Mouse (Mus musculus): ENCODE results near the gene Dnajc17. TPM values are rescaled to one million over a fixed set of nuclear protein-coding genes. Genes with fewer than 3 reads are reported as not detected.

Dnajc17 gene
- polyA plus RNA-seq, 1 experiment from 2014 or later, result 24.4 TPM

DNA sequence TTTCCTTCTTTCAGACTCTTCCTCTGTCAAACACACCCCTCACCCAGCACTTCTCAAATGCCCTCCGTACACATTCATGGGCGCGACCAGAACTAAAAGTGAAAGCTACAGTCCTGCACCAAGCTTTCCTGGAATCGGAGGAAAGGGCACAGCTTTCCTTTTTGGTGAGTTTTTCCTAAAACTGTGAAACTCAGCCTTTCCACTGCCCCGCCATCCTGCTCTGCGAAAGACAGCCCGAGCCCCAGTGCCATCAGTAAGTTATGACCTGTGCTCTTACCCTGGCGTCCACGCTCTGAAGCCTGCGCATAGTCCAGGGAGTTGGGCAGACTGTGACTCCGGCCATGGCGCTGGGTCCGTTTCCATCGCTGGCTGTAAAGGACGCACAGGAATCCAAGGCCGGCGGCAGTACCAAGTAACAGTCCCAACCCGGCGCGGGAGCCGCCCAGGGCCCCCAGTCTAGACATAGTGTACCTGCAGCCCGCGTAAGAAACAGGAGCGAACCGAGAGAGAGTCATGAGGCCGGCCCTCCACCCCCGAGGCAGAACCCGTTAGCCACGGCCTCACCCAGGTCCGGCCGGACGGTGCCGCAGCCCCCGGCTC lies 52.4 kb downstream of the Dnajc17 start:
- peaks cover 23% of the 10 kb centered on the region for H3K4me1 ChIP-seq (replicated peaks)
- peak overlapping the region; percentile 72 for H3K27ac ChIP-seq (replicated peaks)
- H3K36me3 ChIP-seq, result peaks cover 30% of the 10 kb centered on the region
- no peaks in the 10 kb centered on the region for H3K9me3 ChIP-seq
- ATAC-seq (ENCODE audit: low read depth), result peak; percentile 72; the same call in 1 of the 2 replicates
- peak overlapping the region; percentile 92 for H3K9ac ChIP-seq
- H3K4me3 ChIP-seq, result peak overlapping the region; percentile 98
- peak overlapping the region; percentile 98 for H3K4me2 ChIP-seq
- H3K27me3 ChIP-seq, result no peaks in the 10 kb centered on the region
- WGBS, result 6% methylated on average over 34 of the region's 34 CpGs

GRCm38 (mm10) chr2:119155388-119155787 lies 53.2 kb downstream of the Dnajc17 start:
- peak overlapping the region; percentile 98 for H3K4me3 ChIP-seq
- peak overlapping the region; percentile 22; the same call in 1 of the 2 replicates for H3K9ac ChIP-seq
- ATAC-seq (ENCODE audit: low read depth), result no peak
- no peak overlapping the region for H3K27ac ChIP-seq (replicated peaks)
- H3K4me2 ChIP-seq, result peak overlapping the region; percentile 98
- H3K36me3 ChIP-seq, result peaks cover 38% of the 10 kb centered on the region
- H3K4me1 ChIP-seq (replicated peaks), result peaks cover 23% of the 10 kb centered on the region
- no peaks in the 10 kb centered on the region for H3K27me3 ChIP-seq
- WGBS, result 82% methylated on average over 9 of the region's 9 CpGs
- no peaks in the 10 kb centered on the region for H3K9me3 ChIP-seq

- H3K27me3 ChIP-seq, result no peaks in the 10 kb centered on the region
- H3K36me3 ChIP-seq, result peaks cover 45% of the 10 kb centered on the region
- H3K4me1 ChIP-seq (replicated peaks), result peaks cover 23% of the 10 kb centered on the region
- no peak overlapping the region for H3K9ac ChIP-seq
- H3K27ac ChIP-seq (replicated peaks), result no peak overlapping the region
- H3K4me2 ChIP-seq, result no peak overlapping the region
- no peaks in the 10 kb centered on the region for H3K9me3 ChIP-seq
- WGBS, result 82% methylated on average over 2 of the region's 2 CpGs
- ATAC-seq (ENCODE audit: low read depth), result no peak
- H3K4me3 ChIP-seq, result no peak overlapping the region
Observed at GRCm38 (mm10) chr2:119154683-119155082, 53.9 kb downstream of the Dnajc17 start.

GRCm38 (mm10) chr2:119152255-119152654 lies 56.3 kb downstream of the Dnajc17 start:
- H3K9me3 ChIP-seq, result no peaks in the 10 kb centered on the region
- 88% methylated on average over 6 of the region's 6 CpGs for WGBS
- H3K27me3 ChIP-seq, result no peaks in the 10 kb centered on the region
- H3K4me3 ChIP-seq, result no peak overlapping the region
- H3K4me2 ChIP-seq, result no peak overlapping the region
- H3K27ac ChIP-seq (replicated peaks), result no peak overlapping the region
- ATAC-seq (ENCODE audit: low read depth), result no peak
- no peak overlapping the region for H3K9ac ChIP-seq
- H3K36me3 ChIP-seq, result peaks cover 70% of the 10 kb centered on the region
- H3K4me1 ChIP-seq (replicated peaks), result peaks cover 19% of the 10 kb centered on the region

DNA sequence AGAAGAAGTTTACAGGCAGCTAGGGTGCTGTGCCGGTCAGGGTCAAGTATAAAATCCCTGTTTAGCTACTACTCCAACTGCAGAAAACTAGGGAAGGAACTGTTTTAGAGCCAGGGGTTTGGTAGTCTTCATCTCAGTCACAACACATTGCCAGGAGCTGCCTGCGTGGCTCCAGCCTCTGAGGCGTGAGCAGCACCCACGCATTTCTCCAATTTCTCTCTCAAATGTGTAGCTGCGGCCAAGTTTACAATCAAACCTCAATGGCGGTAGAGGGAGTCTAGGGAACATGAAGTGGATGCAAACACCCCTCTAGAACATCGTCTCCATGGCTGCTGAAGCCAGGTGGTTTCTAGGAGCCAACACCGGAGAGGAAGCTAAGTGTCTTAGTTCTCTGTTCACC lies 60.8 kb downstream of the Dnajc17 start:
- H3K27ac ChIP-seq (replicated peaks), result no peak overlapping the region
- no peak overlapping the region for H3K4me3 ChIP-seq
- no peak overlapping the region for H3K9ac ChIP-seq
- ATAC-seq (ENCODE audit: low read depth), result no peak
- 95% methylated on average over 8 of the region's 8 CpGs for WGBS
- no peaks in the 10 kb centered on the region for H3K9me3 ChIP-seq
- H3K27me3 ChIP-seq, result no peaks in the 10 kb centered on the region
- no peak overlapping the region for H3K4me2 ChIP-seq
- peaks cover 95% of the 10 kb centered on the region for H3K36me3 ChIP-seq
- H3K4me1 ChIP-seq (replicated peaks), result no peaks in the 10 kb centered on the region

DNA sequence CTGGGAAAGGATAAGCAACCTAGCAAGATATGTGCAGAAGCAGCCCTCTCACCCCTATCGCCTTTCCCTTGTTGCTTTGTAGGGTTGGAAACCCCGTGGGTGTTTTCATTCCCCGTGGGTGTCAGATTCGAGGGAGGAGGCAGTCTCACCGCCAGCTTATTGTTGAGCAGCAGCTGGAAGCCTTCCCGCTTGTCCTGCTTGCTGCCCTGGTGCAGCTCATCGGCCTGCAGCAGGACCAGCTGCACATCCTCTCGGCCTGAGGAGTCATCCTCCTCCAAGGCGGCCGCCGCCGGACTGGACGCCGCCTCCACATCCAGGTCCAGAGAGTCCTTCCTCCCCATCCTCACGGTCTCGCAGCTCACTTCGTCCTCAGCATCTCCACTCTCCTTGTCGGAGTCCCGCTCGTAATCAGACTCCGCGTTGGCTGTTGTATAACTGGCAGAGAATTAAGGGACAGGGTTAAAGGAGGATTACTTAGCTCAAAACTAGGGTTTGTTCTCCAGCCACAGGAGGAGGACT lies 61.4 kb downstream of the Dnajc17 start:
- WGBS, result 89% methylated on average over 22 of the region's 22 CpGs
- H3K27me3 ChIP-seq, result no peaks in the 10 kb centered on the region
- H3K36me3 ChIP-seq, result peaks cover 95% of the 10 kb centered on the region
- H3K9me3 ChIP-seq, result no peaks in the 10 kb centered on the region
- H3K4me3 ChIP-seq, result no peak overlapping the region
- H3K4me1 ChIP-seq (replicated peaks), result no peaks in the 10 kb centered on the region
- H3K9ac ChIP-seq, result no peak overlapping the region
- no peak overlapping the region for H3K4me2 ChIP-seq
- no peak overlapping the region for H3K27ac ChIP-seq (replicated peaks)
- ATAC-seq (ENCODE audit: low read depth), result no peak

DNA sequence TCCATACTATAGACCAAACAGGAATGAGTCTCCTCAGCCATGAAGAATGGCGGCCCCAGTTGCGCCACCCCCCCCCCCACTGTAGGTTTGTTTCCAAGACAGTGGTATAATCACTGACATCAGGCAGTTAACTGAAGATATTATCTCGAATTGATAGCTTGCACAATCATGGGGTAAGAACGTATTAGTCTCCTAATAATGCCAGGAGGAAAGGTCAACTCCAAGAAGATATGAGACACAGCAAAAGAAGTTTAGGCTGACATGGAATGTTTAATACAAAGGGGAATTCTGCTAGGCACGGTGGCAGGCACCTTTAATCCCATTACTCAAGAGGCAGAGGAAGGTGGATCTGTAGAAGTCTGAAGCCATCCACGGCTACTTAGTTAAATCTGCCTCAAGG lies 62.2 kb downstream of the Dnajc17 start:
- Histone ChIP-seq H3K9ac (no peak overlapping the region), H3K4me2 (no peak overlapping the region), H3K9me3 (no peaks in the 10 kb centered on the region), H3K4me3 (no peak overlapping the region), H3K36me3 (peaks cover 95% of the 10 kb centered on the region), H3K27ac (replicated peaks) (no peak overlapping the region), H3K4me1 (replicated peaks) (no peaks in the 10 kb centered on the region), H3K27me3 (no peaks in the 10 kb centered on the region)
- no peak for ATAC-seq (ENCODE audit: low read depth)
- 87% methylated on average over 6 of the region's 6 CpGs for WGBS

DNA sequence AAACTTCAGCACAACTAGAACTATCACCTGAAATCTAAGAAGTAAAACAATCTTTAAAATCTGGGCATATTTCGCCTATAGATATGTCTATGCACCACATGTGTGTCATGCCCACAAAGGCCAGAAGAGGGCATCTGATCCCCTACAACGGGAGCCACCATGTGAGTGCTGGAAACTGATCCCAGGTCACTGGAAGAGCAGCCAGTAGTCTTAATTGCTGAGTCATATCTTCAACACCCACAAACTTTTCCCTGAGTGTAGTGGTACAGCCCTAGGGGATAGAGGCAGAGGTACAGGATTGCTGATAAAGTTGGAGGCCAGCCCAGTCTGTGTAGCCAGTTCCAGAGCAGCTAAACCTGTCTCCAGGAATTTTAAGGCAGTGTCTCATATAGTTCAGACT lies 63.4 kb downstream of the Dnajc17 start:
- Histone ChIP-seq H3K27me3 (no peaks in the 10 kb centered on the region), H3K4me1 (replicated peaks) (no peaks in the 10 kb centered on the region), H3K36me3 (peaks cover 95% of the 10 kb centered on the region), H3K27ac (replicated peaks) (no peak overlapping the region), H3K9me3 (no peaks in the 10 kb centered on the region), H3K9ac (no peak overlapping the region), H3K4me2 (no peak overlapping the region), H3K4me3 (no peak overlapping the region)
- no peak for ATAC-seq (ENCODE audit: low read depth)
- 94% methylated on average over 2 of the region's 2 CpGs for WGBS

GRCm38 (mm10) chr2:119136346-119136898 lies 72.2 kb downstream of the Dnajc17 start:
- no peak overlapping the region for H3K4me2 ChIP-seq
- H3K27me3 ChIP-seq, result no peaks in the 10 kb centered on the region
- H3K4me3 ChIP-seq, result no peak overlapping the region
- no peaks in the 10 kb centered on the region for H3K9me3 ChIP-seq
- no peak overlapping the region for H3K27ac ChIP-seq (replicated peaks)
- 88% methylated on average over 5 of the region's 5 CpGs for WGBS
- no peak overlapping the region for H3K9ac ChIP-seq
- ATAC-seq (ENCODE audit: low read depth), result no peak
- peaks cover 67% of the 10 kb centered on the region for H3K36me3 ChIP-seq
- no peaks in the 10 kb centered on the region for H3K4me1 ChIP-seq (replicated peaks)

Other genes with a start within 250 kb of the Dnajc17 start
- gene Ccdc32, start 179.4 kb downstream of the Dnajc17 start, polyA plus RNA-seq (2015; fragmentation: Nextera tagmentation; extraction: Ambion mirVana), result 36.6 and 37.4 TPM in 2 replicates
- gene Rpusd2, start 174.0 kb downstream of the Dnajc17 start, polyA plus RNA-seq (2015; fragmentation: Nextera tagmentation; extraction: Ambion mirVana), result 4.2 and 5.9 TPM in 2 replicates
- 7.6 and 9.9 TPM in 2 replicates for gene Knl1, start 161.7 kb downstream of the Dnajc17 start, polyA plus RNA-seq (2015; fragmentation: Nextera tagmentation; extraction: Ambion mirVana)
- 8.3 and 10.5 TPM in 2 replicates for gene Rad51, start 96.0 kb downstream of the Dnajc17 start, polyA plus RNA-seq (2015; fragmentation: Nextera tagmentation; extraction: Ambion mirVana)
- gene Rmdn3, start 51.8 kb downstream of the Dnajc17 start, polyA plus RNA-seq (2015; fragmentation: Nextera tagmentation; extraction: Ambion mirVana), result 42.3 and 43.9 TPM in 2 replicates
- 1.2 and 2.3 TPM in 2 replicates for gene Gchfr, start 41.0 kb downstream of the Dnajc17 start, polyA plus RNA-seq (2015; fragmentation: Nextera tagmentation; extraction: Ambion mirVana)
- 0.50 and 0.66 TPM in 2 replicates for gene Gm14137, start 34.3 kb downstream of the Dnajc17 start, polyA plus RNA-seq (2015; fragmentation: Nextera tagmentation; extraction: Ambion mirVana)
- 54.8 and 58.9 TPM in 2 replicates for gene Zfyve19, start 178 bp downstream of the Dnajc17 start, polyA plus RNA-seq (2015; fragmentation: Nextera tagmentation; extraction: Ambion mirVana)
- gene Ppp1r14d, start 21.1 kb upstream of the Dnajc17 start, polyA plus RNA-seq (2015; fragmentation: Nextera tagmentation; extraction: Ambion mirVana), result not detected in 2 replicates
- gene Spint1, start 28.6 kb upstream of the Dnajc17 start, polyA plus RNA-seq (2015; fragmentation: Nextera tagmentation; extraction: Ambion mirVana), result 0.32 and 0.92 TPM in 2 replicates
- 18.3 and 19.1 TPM in 2 replicates for gene Rhov, start 62.5 kb upstream of the Dnajc17 start, polyA plus RNA-seq (2015; fragmentation: Nextera tagmentation; extraction: Ambion mirVana)
- gene Vps18, start 79.9 kb upstream of the Dnajc17 start, polyA plus RNA-seq (2015; fragmentation: Nextera tagmentation; extraction: Ambion mirVana), result 23.9 and 24.2 TPM in 2 replicates
- gene Dll4, start 117.0 kb upstream of the Dnajc17 start, polyA plus RNA-seq (2015; fragmentation: Nextera tagmentation; extraction: Ambion mirVana), result 4.9 and 5.3 TPM in 2 replicates
- gene Chac1, start 142.4 kb upstream of the Dnajc17 start, polyA plus RNA-seq (2015; fragmentation: Nextera tagmentation; extraction: Ambion mirVana), result 6.2 TPM in 2 replicates